Mouse (Mus musculus): Measurements from ENCODE around the gene Prg4. TPM values are rescaled to one million over a fixed set of nuclear protein-coding genes. Genes with fewer than 3 reads are reported as not detected.

The Prg4 gene
- polyA plus RNA-seq (2015; fragmentation: Nextera tagmentation; extraction: Ambion mirVana) = 0.30 and 1.9 TPM in 2 replicates

GRCm38 (mm10) chr1:150466132-150466531, at the start of gene Prg4:
TSS of gene Prg4 (minus strand) at chr1:150466165.

Other genes starting within 250 kb of the Prg4 start
- gene Pdc, start 146.7 kb downstream of the Prg4 start, polyA plus RNA-seq (2015; fragmentation: Nextera tagmentation; extraction: Ambion mirVana) = not detected in 2 replicates
- gene Tpr, start 73.3 kb downstream of the Prg4 start, polyA plus RNA-seq (2015; fragmentation: Nextera tagmentation; extraction: Ambion mirVana) = 96.2 and 101 TPM in 2 replicates
- 42.6 and 45.1 TPM in 2 replicates for gene Odr4, start 73.1 kb downstream of the Prg4 start, polyA plus RNA-seq (2015; fragmentation: Nextera tagmentation; extraction: Ambion mirVana)

Measured in urinary bladder, postnatal 0 days (tissue).